Mouse (Mus musculus): ENCODE data around the gene Prl. TPM values are rescaled to one million over a fixed set of nuclear protein-coding genes. Genes with fewer than 3 reads are reported as not detected.
"Not testable (repeated sequence)": the region's sequence is repeated elsewhere in the genome, so short reads cannot be mapped to it uniquely, and the experiment has no call there.

Gene Prl
- not detected for total RNA-seq (2021)

DNA sequence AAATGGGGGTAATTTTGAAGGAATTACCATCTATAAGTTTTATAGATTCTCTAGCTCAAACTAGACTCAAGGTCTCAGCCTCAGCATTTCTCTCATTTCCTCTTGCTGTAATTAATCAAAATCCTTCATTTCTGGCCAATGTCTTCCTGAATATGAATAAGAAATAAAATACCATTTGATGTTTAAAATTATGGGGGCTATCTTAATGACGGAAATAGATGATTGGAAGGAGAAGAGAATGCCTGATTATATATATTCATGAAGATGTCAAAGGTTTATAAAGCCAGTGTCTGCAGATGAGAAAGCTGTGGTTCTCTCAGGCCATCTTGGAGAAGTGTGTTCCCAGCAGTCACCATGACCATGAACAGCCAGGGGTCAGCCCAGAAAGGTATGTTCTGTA is at the start of gene Prl:
Gene Prl, plus strand, starts transcription at position 301 of the 400 bp plus-strand sequence.
- no peak for DNase-seq (ENCODE audit: low spot score)
- intact Hi-C loops (cut with DNase I), result no loop called here

DNA sequence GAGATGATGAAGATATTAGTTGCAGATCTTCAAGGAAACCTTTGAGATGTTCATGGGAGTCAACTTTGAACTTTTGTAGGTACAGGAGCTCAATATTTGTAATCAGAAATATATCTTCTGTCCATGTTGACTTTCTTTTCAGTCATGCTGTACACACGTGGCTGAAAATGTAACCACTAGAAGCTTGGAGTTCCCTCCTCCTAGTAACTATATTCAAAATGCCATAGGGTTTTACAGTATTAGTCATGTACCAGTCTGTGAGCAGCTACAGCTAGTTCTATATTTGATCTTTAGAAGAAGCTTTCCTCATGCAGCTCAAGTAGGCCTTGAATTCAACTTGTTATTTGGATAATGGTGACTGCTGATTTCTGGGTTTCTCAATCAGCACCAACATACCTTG is 30.8 kb upstream of the Prl start:
- intact Hi-C loops (cut with DNase I), result no loop called here
- no peak for DNase-seq (ENCODE audit: low spot score)

DNA sequence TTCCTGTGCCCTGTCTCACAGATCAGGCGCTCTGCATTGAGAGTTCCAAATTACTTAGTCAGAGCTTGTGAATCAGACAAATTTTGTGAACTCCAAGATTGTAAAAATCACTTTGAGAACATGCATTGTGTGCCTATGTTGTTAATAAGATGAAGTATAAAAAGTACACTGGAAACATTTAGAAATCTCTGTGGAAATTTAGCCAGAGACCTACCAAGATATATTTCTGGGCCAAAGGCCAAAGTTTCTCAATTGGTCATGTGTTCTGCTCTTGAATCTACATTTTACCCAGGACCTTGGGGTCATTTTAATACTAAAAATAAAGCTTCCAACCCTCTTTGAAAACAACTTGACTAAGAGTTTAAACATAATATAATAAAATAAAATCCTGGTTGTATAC is 30.0 kb upstream of the Prl start:
- intact Hi-C loops (cut with DNase I), result no loop called here
- DNase-seq (ENCODE audit: low spot score), result no peak

DNA sequence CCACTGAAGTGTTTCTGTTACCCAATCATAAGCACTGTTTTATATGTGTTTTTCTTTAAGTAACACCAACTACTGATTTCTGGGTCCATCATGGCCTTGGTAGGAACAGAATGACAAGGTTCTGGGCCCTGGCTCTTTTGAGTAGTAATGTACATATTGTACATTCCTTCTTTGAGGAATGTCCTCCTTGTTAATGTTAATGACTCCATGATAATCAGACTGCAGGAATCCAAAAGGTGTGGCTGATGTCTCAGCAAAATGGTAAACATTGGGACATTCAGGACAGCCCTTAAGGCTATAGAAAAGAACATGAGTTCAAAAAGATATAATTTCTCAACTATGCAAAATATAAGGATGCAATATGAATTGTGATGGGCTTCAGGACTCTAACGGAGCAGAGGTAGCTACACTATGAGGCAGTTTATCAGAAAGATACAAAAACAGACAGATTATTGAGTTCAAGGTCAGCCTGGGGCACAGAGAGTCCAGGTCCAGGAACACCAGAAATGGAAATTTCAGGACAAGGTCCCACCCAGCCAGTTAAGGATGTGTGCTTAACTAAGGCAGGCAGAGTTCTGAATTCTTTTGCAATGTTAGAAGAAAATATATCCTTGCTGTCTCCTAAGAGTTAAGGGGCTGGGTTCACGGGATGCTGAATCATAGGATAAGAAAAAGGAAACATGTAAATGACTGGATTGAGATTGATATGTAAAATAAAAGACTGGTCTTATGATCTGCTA is 28.7 kb upstream of the Prl start:
- intact Hi-C loops (cut with DNase I), result no loop called here
- no peak for DNase-seq (ENCODE audit: low spot score)

DNA sequence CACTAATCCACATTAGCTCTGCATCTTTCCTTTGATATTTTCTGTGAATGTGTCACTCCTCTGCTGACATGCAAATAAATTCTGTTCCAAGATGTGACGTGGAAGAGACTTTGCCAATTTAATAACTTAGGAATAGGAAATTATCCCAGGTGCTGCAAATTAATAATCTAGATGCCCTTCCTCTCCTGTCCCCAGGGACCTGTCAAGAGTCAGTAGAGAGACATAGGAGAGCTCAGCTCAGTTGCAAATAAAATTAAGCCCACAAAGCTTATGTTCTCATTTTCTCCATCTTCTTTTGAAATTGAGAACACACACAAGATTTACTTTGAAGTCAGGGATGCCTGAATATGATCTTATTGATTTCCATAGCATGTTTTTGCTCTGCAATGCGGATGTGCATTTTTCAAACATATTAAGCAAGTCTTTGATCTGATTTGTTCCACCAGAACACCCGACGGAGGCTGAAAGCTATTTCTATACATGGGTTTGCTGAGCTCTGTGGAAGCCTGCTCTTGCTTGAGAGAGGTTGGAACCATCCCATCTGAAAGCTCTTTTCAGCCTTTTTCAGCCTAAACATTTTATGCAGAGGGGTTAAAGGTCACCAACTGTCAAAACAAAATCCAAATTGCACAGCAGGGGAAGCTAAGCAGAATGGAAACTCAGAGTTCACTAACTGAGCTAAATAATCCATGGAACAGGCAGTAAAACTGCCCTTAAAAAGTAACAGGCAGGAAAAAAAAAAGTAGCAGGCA is 26.1 kb upstream of the Prl start:
- intact Hi-C loops (cut with DNase I), result no loop called here
- no peak for DNase-seq (ENCODE audit: low spot score)

DNA sequence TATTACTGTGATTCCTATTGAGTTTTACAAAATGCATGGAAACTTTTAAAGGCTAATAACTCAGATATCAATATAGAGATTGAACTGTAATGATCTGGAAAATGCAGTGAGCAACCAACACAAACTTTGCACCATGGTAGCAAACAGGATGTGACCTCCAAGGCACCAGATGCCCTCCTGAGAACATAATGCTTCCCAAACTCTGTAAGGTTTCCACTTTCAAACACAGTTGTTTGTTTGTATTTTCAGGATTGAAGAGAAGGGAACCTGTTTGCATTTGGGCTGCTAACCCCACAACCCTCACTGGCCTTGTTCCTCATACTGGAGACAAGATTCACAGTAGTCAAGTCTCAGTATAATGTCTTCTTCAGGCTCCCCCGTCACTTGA is 25.5 kb upstream of the Prl start:
- no peak for DNase-seq (ENCODE audit: low spot score)
- intact Hi-C loops (cut with DNase I), result no loop called here

DNA sequence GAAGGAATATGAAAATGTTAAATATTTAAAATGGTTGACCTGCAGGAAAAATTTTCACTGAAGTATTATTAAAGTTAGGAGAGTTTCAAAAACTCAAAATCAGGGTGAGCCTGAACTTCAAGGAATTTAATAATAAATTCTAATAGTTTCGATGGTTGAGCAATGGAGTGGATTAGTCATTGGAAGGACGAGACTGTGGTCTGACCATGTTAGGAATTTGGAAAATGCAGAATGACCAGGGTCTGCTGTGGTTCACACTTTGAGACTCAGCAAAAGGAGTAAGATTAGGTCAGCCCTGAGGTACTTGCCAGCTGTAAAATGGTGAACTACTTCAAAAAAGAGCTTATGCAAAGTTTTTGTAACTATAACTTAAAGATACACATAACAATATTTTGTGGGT is 24.4 kb upstream of the Prl start:
- intact Hi-C loops (cut with DNase I), result no loop called here
- DNase-seq (ENCODE audit: low spot score), result no peak

DNA sequence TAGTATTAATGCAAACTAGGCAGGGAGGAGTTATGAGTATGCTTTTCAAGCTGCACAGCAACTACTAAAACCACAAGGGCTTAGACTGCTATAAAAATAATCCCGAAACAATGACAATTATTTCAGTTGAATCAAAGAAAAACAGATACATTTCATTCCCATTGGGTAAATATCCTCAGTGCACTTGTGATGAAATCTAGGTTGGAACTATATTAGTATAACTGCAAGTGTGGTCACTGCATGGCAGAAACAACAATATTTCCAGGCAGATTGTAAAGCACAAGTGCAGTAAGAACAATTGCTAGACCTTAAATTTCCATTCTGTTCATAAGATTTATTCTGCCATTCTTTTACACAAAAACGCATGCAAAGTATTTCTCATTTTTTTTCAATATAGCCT is 15.2 kb upstream of the Prl start:
- DNase-seq (ENCODE audit: low spot score), result no peak
- intact Hi-C loops (cut with DNase I), result no loop called here

DNA sequence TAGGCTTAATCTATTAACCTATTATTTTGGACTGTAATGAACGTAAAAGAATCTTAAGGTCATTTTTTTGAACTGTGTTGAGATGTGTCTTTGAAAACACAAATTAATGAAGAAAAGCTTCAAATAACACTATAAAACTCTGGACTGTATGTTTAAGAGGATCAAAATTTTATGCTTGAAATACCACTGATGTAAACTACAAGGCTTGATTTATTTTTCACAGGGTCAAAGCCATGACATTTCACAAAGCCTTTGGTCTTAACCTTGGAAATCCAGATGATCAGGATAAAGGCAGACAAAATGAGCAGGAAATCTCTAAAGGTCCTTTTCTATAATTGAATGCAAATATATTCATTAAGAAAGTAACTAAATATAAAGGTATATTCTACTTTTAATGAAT is 14.0 kb upstream of the Prl start:
- DNase-seq (ENCODE audit: low spot score), result no peak
- intact Hi-C loops (cut with DNase I), result no loop called here

DNA sequence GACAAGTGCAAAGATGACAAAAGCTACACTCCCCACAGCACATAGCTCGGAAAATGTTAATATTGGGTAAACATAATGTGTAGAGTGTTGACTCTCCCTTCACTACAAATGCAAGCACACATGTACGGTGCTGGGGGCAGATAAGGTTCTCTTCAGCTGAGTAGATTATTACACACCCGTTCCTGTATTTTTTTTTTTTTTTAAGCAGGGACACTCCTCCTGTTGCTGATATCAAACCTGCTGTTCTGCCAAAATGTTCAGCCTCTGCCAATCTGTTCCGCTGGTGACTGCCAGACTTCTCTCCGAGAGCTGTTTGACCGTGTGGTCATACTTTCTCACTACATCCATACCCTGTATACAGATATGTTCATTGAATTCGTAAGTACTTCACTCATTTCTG is 1.8 kb downstream of the Prl start:
- intact Hi-C loops (cut with DNase I), result no loop called here
- no peak for DNase-seq (ENCODE audit: low spot score)

DNA sequence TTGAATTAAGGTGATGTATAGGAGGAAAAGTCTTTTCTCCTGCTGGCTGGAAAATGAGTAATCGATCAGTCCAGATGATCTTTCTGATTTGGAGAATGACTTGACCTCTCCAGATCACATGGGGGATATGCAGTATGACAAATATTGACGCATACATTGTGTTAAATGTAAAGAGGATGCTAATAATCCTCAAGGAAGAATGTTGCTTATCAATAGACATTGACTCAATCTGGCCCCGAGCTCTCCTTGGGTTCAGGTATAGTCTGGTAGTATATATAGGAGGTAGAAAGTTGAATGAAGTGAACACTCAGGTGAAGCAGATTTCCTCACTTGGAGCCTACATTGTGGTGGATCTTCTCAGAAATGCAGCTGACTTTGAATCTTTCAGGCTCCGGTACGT is 36.5 kb downstream of the Prl start, which contains the start of gene Prl3d1:
Gene Prl3d1, plus strand, starts transcription at position 301 of the 400 bp plus-strand sequence.
- intact Hi-C loops (cut with DNase I); DNase-seq (ENCODE audit: low spot score): not testable (repeated sequence)

Other genes starting within 250 kb of the Prl start
- gene Prl3d1, start 36.6 kb downstream of the Prl start, total RNA-seq (2021), result not detected
- gene Prl3d2, start 64.1 kb downstream of the Prl start, total RNA-seq (2021), result not detected
- gene Prl3d3, start 99.2 kb downstream of the Prl start, total RNA-seq (2021), result not detected
- not detected for gene Prl3c1, start 139.1 kb downstream of the Prl start, total RNA-seq (2021)
- not detected for gene Prl3b1, start 184.3 kb downstream of the Prl start, total RNA-seq (2021)
- gene Prl3a1, start 201.9 kb downstream of the Prl start, total RNA-seq (2021), result not detected